Mouse (Mus musculus) G1E (cell line): Measurements from ENCODE around the gene Atp5b.

Experiments
- CTCF ChIP-seq: IDR thresholded peaks from 2 replicates; pipeline ENCODE4 v1.5.1; 2012; ENCODE audit warnings: low read depth, low read length, inconsistent platforms, mixed read lengths
- GATA1 ChIP-seq: IDR thresholded peaks from 2 replicates; pipeline ENCODE4 v1.6.1; 2012; ENCODE audit warnings: borderline replicate concordance, low read length, inconsistent platforms, mixed read lengths
- GATA2 ChIP-seq: IDR thresholded peaks from 2 replicates; pipeline ENCODE4 v1.6.1; 2012; ENCODE audit warnings: low read depth, low read length, inconsistent platforms, borderline replicate concordance
- POLR2AphosphoS5 ChIP-seq: IDR thresholded peaks from 2 replicates; pipeline ENCODE4 v1.6.1; 2012; ENCODE audit warnings: low read depth, low read length, inconsistent platforms; ENCODE audit not compliant: insufficient replicate concordance
- TAL1 ChIP-seq: conservative IDR thresholded peaks from 2 replicates; pipeline ENCODE4 v1.6.1; 2012; ENCODE audit warnings: low read depth, low read length, inconsistent platforms, mixed read lengths

DNA sequence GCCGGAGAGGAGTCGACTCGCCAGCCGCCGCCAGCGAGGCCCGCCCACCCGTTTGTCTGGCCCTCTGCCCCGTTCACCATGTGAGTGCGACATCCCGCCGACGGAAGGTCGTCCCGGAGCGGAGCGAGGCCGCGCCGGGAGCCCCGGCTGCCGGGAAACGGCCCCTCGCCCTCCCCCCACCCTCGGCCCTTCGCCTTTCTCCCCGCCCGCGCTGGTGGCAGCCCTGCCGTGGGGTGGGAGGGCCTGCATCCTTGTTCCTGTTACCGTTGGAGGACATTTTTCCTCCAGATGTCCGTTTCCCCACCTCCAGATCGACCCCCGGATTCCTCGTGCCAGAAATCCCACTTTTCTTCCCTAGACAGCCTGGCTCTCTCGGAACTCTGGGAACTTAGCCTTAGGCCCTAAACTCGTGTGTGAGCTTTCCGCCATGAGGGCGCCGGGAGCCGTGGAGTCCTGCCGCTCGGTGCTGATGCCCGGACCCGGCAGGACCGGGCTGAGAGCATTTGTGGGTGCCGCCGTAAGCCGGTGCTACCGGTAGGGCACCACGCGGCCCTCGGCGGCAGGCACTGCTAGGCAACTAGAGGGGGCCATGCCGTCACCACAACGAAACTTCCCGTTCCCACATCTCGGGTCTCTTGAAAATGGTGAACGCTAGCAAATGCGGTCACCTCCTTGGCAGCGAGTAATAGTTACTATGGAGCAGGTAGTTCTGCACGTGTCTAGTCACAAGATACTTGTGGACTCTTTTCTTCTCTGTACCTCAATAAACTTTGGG, 23.7 kb upstream of the Atp5b start:
- TF ChIP-seq CTCF (no peak), GATA2 (no peak), GATA1 (no peak), TAL1 (no peak), POLR2AphosphoS5 (no peak)
